Mouse (Mus musculus) megakaryocyte, embryonic 14.5 days (primary cell): Measurements from ENCODE around the gene Nrk.

Experiments
- FLI1 ChIP-seq: IDR thresholded peaks from 2 replicates; pipeline ENCODE4 v1.6.1; 2012; ENCODE audit warnings: low read length, inconsistent platforms, mixed read lengths
- GATA1 ChIP-seq: IDR thresholded peaks from 3 replicates; pipeline ENCODE4 v1.6.1; 2012; ENCODE audit warnings: mixed read lengths, low read length, inconsistent platforms, borderline replicate concordance

DNA sequence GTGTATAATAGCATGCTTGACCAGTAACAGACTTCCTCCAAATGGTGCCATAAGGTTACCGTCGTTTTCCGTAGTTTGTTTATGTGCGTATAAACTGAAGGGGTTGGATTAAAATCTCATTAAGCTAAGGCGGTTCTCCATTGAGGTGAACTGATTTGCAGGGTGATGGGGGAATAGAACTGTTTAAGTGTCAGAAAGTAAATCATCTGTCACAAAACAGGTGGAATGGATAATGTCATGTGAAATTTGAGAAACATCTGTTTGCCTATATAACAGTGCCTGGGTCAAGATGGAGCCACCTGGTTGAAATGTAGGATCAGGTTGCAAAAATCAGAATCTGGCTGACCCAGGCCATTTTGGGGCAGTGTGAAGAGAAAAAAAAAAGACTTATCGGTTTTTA, 29.7 kb downstream of the Nrk start:
- TF ChIP-seq GATA1 = no peak
- TF ChIP-seq FLI1 = no peak
